Mouse (Mus musculus) cerebellum, adult 11-12 months (tissue): ENCODE measurements at regions not wholly inside any gene's neighbourhood (a gene's known extent, or its start where the extent isn't known, plus 50 kb on each side); places are given as distances from the start of the nearest gene placed in this dataset.

ENCODE experiments used
- DNase-seq: peaks from one replicate; pipeline ENCODE4 v3.0.0; 2022

GRCm38 (mm10) chr2:38420498-38420897, 81.4 kb downstream of the Lhx2 start:
- DNase-seq, result no peak

- DNase-seq, result no peak
Measured at GRCm38 (mm10) chr2:38422406-38422805, 83.3 kb downstream of the Lhx2 start.

DNA sequence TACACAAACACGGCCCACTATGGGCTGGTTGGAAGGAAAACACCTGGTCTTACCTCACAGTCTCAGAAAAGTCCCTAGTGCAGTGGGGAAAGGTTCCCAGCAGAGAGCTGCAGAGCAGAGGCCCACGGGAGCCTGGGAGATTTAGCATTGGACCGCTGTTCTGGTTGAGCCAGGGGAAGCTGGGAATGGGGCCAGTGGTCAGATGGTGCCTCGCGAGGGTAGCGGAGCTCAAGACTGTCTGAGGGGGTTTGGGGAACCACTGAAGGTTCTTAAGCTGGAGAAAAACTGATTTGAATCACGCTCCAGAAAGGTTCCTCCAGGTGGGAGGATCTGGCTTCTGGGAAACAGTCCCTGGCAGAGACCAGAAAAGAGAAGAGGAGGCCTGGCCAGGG, 84.8 kb downstream of the Lhx2 start:
- DNase-seq, result peak; percentile 42

- DNase-seq, result no peak
Measured at GRCm38 (mm10) chr2:38424278-38424931, 85.3 kb downstream of the Lhx2 start.

- DNase-seq, result no peak
Measured at GRCm38 (mm10) chr2:38424976-38425375, 85.9 kb downstream of the Lhx2 start.

DNA sequence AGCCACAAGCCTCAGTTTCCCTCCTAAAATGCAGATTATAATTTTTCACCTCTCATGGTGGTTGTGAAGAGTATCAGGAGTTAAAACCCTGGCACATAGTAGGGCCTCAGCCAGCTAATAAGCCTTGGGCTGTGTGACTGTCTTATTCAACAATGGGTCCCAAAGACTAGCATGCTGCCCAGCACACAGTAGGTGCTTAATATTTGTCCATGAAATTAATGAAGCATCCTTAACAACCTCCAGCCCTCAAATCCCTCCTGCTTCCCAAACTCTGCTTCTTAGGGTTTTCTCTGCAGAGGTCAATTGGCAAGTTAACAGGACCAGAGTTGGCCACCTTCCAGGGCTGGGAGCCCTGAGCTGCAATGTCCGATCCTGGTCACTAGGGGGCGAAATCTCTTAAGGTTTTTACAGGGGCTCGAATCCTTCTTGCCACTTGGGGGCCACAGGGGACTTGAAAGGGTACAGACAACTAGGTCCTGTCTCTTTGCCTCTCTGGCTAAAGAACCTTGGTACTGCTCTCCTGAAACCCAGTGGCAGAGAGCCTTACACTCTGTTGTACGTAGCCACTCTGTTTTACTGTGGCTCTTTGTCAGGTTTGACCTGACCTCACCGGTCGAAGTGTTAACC, 81.6 kb upstream of the Nek6 start:
- peak; percentile 70 for DNase-seq

GRCm38 (mm10) chr2:38431546-38431945, 79.9 kb upstream of the Nek6 start:
- no peak for DNase-seq

- DNase-seq, result no peak
Measured at GRCm38 (mm10) chr2:38433736-38434135, 77.7 kb upstream of the Nek6 start.

- no peak for DNase-seq
Measured at GRCm38 (mm10) chr2:38436701-38437100, 74.7 kb upstream of the Nek6 start.

DNA sequence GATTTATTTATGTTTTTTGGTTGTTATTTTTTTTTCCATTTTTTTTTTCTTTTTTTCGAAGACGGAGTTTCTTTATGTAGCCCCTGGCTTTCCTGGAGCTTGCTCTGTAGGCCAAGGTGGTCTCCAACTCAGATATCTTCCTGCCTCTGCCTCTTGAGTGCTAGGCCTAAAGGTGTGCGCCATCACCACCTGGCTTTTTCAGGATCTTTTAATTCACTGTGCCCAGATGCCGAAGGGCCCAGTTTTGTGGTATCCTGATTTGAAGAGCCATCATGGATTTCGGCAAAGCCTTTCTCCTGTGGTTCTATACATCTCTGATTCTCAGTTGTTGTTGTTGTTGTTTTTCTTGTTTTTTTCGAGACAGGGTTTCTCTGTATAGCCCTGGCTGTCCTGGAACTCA, 72.3 kb upstream of the Nek6 start:
- no peak for DNase-seq

DNA sequence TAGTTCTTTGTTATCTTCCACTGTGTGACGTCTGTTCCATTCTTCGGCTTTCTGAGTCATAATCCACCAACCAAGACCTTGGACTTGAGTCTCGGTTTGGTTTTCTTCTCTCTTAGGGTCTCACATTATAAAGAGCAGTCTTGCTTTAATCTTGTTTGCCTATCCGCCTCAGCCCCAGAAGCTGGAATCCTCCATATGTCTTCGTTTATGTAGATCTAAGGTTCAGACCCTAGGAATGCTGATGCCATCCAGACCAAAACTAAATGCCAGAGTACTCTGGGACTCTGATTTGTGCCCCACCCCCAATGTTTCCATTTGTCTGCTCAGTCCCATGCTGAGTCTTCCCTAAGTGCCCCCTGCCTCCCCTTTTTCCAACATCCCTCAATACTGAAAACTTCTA, 71.5 kb upstream of the Nek6 start:
- no peak for DNase-seq

DNA sequence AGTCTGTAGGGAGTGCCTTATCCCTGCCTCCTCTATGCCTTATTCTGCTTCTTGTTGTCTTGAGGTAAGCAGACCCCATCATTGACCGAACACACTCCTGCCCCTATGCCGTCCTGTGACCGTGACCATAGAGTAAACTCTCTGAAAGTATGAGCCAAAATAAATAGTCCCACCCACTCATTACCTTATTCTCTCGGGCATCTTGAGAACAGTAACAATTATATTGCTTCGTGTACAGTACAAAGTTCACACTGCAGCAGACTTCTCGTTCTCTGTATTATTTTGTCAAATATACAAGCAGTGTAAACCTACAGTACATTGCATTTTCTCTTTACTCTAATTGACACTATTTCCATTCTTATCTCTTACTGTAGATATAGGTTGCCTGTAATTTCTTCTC, 62.4 kb upstream of the Nek6 start:
- DNase-seq, result no peak

- DNase-seq, result no peak
Measured at GRCm38 (mm10) chr2:38456571-38456970, 54.9 kb upstream of the Nek6 start.

DNA sequence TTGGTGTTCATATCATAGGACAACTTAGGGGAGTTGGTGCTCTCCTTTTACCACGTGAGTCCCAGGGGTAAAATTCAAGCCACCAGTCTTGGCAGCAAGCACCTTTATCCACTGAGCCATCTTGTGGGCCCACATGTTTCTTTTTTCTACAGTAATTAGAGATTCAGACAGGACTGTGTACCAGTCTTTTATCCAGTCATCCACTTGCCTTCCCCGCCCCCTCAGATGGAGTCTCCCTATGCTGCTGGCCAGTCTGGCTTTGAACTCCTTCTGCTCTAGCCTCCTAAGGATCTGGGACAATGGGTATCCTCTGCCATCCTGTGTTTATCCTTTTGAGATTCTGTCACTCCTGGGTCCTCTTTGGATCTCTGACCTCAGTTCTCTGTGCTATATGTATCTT, 51.1 kb upstream of the Nek6 start:
- no peak for DNase-seq

GRCm38 (mm10) chr2:38460825-38461540, 50.5 kb upstream of the Nek6 start:
- DNase-seq, result peak; percentile 8
